ENCODE assay signal across 19 mouse cellular contexts in the genomic region with DNA sequence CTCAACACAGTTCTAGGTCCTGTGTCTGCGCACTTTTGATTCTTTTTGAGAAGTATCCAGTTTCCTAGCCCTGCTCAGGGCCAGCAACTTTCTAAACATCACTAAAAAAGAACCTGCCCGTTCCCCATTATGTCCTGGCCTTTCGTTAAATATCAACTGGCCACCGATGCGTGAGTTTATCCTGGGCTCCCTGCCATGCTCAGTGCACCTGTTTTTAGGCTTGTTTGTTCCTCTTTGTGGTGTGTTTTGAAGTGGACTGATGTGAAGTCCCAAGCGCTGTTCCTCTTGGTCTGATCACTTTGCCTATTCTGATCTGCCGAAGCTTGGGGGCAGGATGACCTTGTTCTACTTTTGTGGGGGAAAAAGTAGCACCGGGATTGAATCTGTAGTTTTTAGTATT. TPM values are rescaled to one million over a fixed set of nuclear protein-coding genes. Genes with fewer than 3 reads are reported as not detected.
A peak's percentile ranks its signal among the peaks of the same experiment; 100 is the strongest.
DNase-seq lines count a peak whose midpoint lies in the region; TF ChIP-seq lines count a peak whose summit lies in the region.
"Had no signal": no experiment of that assay in that cellular context is flagged by ENCODE, and none has a peak within 500 bp of the region (broad histone marks: within the 10 kb centered on the region; RNA-seq: fewer than 3 reads in every experiment).

No protein-coding gene starts in this region.

- 18% methylated on average over 8 of the region's 8 CpGs for WGBS in liver, adult 2 months
- 33% methylated on average over 8 of the region's 8 CpGs for WGBS in kidney, adult 2 months

- no peak for TF ChIP-seq POLR2A in liver, adult 2 months (IDR thresholded peaks at IDR 0.05; ENCODE audit: extremely low read depth, insufficient read depth, low read length)
- no peak for TF ChIP-seq POLR2A in kidney, adult 2 months (IDR thresholded peaks at IDR 0.05; ENCODE audit: low read depth, low read length)

- peaks cover 42% of the 10 kb centered on the region for H3K79me2 ChIP-seq in liver, adult 2 months (ENCODE audit: control insufficient read depth, insufficient read depth, low read length)

- H3K9ac ChIP-seq in liver, adult 2 months (ENCODE audit: low read depth, low read length) = peak overlapping the region; percentile 44; the same call in 1 of the 2 replicates
- H3K9ac ChIP-seq: liver, embryonic 14.5 days; midbrain, embryonic 12.5 days had no signal

- peaks cover 30% of the 10 kb centered on the region for H3K4me1 ChIP-seq in liver, adult 2 months (ENCODE audit: control insufficient read depth, insufficient read depth, low read length)
- peaks cover 55% of the 10 kb centered on the region for H3K4me1 ChIP-seq in kidney, adult 2 months (ENCODE audit: control insufficient read depth, insufficient read depth, low read length)

- intact Hi-C loops in left cerebral cortex, postnatal 4 days (cut with DNase I) = no loop called here

- TF ChIP-seq CTCF in liver, adult 2 months (IDR thresholded peaks at IDR 0.05; ENCODE audit: low read depth, low read length) = no peak
- no peak for TF ChIP-seq CTCF in kidney, adult 2 months (conservative IDR thresholded peaks at IDR 0.05; ENCODE audit: insufficient read depth, insufficient read length, low read depth, low read length)

- peak overlapping the region; percentile 93 for H3K27ac ChIP-seq in liver, adult 2 months (replicated peaks; ENCODE audit: insufficient read depth, low read depth, low read length)
- peak overlapping the region; percentile 92 for H3K27ac ChIP-seq in kidney, adult 2 months (ENCODE audit: insufficient read depth, low read depth, low read length)
- H3K27ac ChIP-seq: heart, embryonic 10.5 days; hindbrain, postnatal 0 days; liver, embryonic 14.5 days; midbrain, embryonic 12.5 days had no signal

- H3K27me3 ChIP-seq in liver, adult 2 months (ENCODE audit: control insufficient read depth, insufficient read depth, low read length) = no peaks in the 10 kb centered on the region
- no peaks in the 10 kb centered on the region for H3K27me3 ChIP-seq in kidney, adult 2 months (replicated peaks; ENCODE audit: control insufficient read depth, insufficient read depth, low read length)
- H3K27me3 ChIP-seq: Patski had no signal

- H3K4me3 ChIP-seq in liver, adult 2 months (ENCODE audit: insufficient read depth, low read depth, low read length) = no peak overlapping the region
- H3K4me3 ChIP-seq in kidney, adult 2 months (ENCODE audit: insufficient read depth, low read depth, low read length) = no peak overlapping the region
- H3K4me3 ChIP-seq: heart, embryonic 10.5 days; midbrain, embryonic 12.5 days had no signal

- no peaks in the 10 kb centered on the region for H3K36me3 ChIP-seq in liver, adult 2 months (ENCODE audit: control insufficient read depth, insufficient read depth, low read length)
- H3K36me3 ChIP-seq in kidney, adult 2 months (ENCODE audit: control insufficient read depth, insufficient read depth, low read length) = peaks cover 2% of the 10 kb centered on the region; the same call in 1 of the 2 replicates
- H3K36me3 ChIP-seq: midbrain, embryonic 12.5 days had no signal

- DNase-seq in liver, adult 2 months (ENCODE audit: extremely low read depth, low read depth, low spot score) = peak; percentile 90
- DNase-seq in liver = no peak
- peak; percentile 96 for DNase-seq in kidney, adult 2 months
- DNase-seq in kidney, postnatal 14 days = peak; percentile 87
- DNase-seq in ovary, postnatal 10 days (ENCODE audit: low spot score) = no peak
- DNase-seq in spleen, postnatal 4 days (ENCODE audit: low spot score in 2 of 2) = no peak
- no peak for DNase-seq in left cerebral cortex, postnatal 4 days
- DNase-seq: B cell, adult 2 months; cerebellum, adult 9-10 months; gastrocnemius, postnatal 14 days; heart, postnatal 4 days; lung, postnatal 36 days; thymus, postnatal 25 days had no signal

RNA-seq across cellular contexts. Expression of a gene that starts 7.2 kb away (rescaled TPM):
- total RNA-seq in liver, adult 2 months (2014; rRNA removed) = 15.9 and 19.7 TPM in 2 replicates
- 21.2 and 23.0 TPM in 2 replicates for polyA plus RNA-seq in liver, adult 2 months (2012; rRNA removed)
- 74.5 and 76.5 TPM in 2 replicates for polyA plus RNA-seq in kidney, adult 2 months (2012; rRNA removed)
- total RNA-seq in left cerebral cortex, postnatal 4 days (2021) = under 1 TPM; 0.34 to 0.36 TPM
- polyA plus RNA-seq: neural tube, embryonic 14.5 days had no signal

RNA-seq across cellular contexts. Expression of a gene that starts 26.0 kb away (rescaled TPM):
- total RNA-seq in liver, adult 2 months (2014; rRNA removed) = 84.7 and 94.8 TPM in 2 replicates
- 110 and 112 TPM in 2 replicates for polyA plus RNA-seq in liver, adult 2 months (2012; rRNA removed)
- polyA plus RNA-seq in kidney, adult 2 months (2012; rRNA removed) = 111 and 118 TPM in 2 replicates
- 10 to 100 TPM; 62.9 to 68.7 TPM for total RNA-seq in left cerebral cortex, postnatal 4 days (2021)

Comparison
In these comparisons a context has a peak if more than half of its experiments do, and no peak if none do; other contexts are left out.
1. DNase-seq: peak in liver, adult 2 months (single experiment), kidney, adult 2 months (single experiment) and kidney, postnatal 14 days (single experiment); none in liver (single experiment), ovary, postnatal 10 days (single experiment), spleen, postnatal 4 days (0 of 2) and left cerebral cortex, postnatal 4 days (single experiment).
2. RNA of a gene that starts 7.2 kb away (total RNA-seq): 15.9 to 19.7 TPM in liver, adult 2 months; 0.34 to 0.36 TPM in left cerebral cortex, postnatal 4 days; every median in the first group is over 10 times any median in the second.